Mouse (Mus musculus) neural tube, embryonic 13.5 days (tissue): ENCODE data around the gene Swt1. TPM values are rescaled to one million over a fixed set of nuclear protein-coding genes. Genes with fewer than 3 reads are reported as not detected.

Source experiments
- ATAC-seq: fragments of 200-750 bp; cut with Nextera tagmentation; 2 replicates; pipeline ENCODE4 v1.8.0; 2017; ENCODE audit warnings: low read depth, mild to moderate bottlenecking, moderate TSS enrichment, moderate library complexity
- H3K27ac ChIP-seq: fragments of 300-500 bp; sonication (generic); replicated peaks from 2 replicates; pipeline ENCODE4 v1.5.1; 2015; ENCODE audit warnings: moderate library complexity, mild to moderate bottlenecking, inconsistent platforms
- H3K27me3 ChIP-seq: fragments of 300-500 bp; sonication (generic); 2 replicates; pipeline ENCODE4 v1.6.1; 2015; ENCODE audit warnings: mild to moderate bottlenecking, inconsistent platforms
- H3K36me3 ChIP-seq: fragments of 300-500 bp; sonication (generic); 2 replicates; pipeline ENCODE4 v1.6.1; 2015; ENCODE audit warnings: mild to moderate bottlenecking, inconsistent platforms
- H3K4me1 ChIP-seq: fragments of 300-500 bp; sonication (generic); replicated peaks from 2 replicates; pipeline ENCODE4 v1.6.1; 2015; ENCODE audit warnings: inconsistent platforms
- H3K4me2 ChIP-seq: fragments of 300-500 bp; sonication (generic); 2 replicates; pipeline ENCODE4 v1.6.1; 2015; ENCODE audit warnings: inconsistent platforms, mild to moderate bottlenecking, moderate library complexity
- H3K4me3 ChIP-seq: fragments of 300-500 bp; sonication (generic); 2 replicates; pipeline ENCODE4 v1.5.1; 2015; ENCODE audit warnings: mild to moderate bottlenecking, inconsistent platforms
- H3K9ac ChIP-seq: fragments of 300-500 bp; sonication (generic); 2 replicates; pipeline ENCODE4 v1.6.1; 2015; ENCODE audit warnings: moderate library complexity, mild to moderate bottlenecking, inconsistent platforms
- H3K9me3 ChIP-seq: fragments of 300-500 bp; sonication (generic); 2 replicates; pipeline ENCODE4 v1.6.1; 2016; ENCODE audit warnings: inconsistent platforms
- WGBS: fragments of 180-500 bp; shearing (Covaris S2); methylation state at CpG from one replicate; pipeline ENCODE4 v1.1.7; 2015; 5-methylcytosine and 5-hydroxymethylcytosine counted together
- polyA plus RNA-seq: library from polyadenylated mRNA; unstranded; fragments of >200 nt; fragmentation: Nextera tagmentation; extraction: Ambion mirVana; gene quantifications from 2 replicates; pipeline ENCODE4 v1.2.1, GENCODE M21; 2015

Swt1 gene
- polyA plus RNA-seq, 1 experiment from 2014 or later: 20.2 TPM

- no peaks in the 10 kb centered on the region for H3K9me3 ChIP-seq
- peak; percentile 70 for ATAC-seq
- peak overlapping the region; percentile 94 for H3K4me3 ChIP-seq
Measured at GRCm38 (mm10) chr1:151427888-151428262, 380 bp downstream of the Swt1 start.

GRCm38 (mm10) chr1:151426947-151427600 lies 1.2 kb downstream of the Swt1 start:
- peaks cover 23% of the 10 kb centered on the region for H3K4me1 ChIP-seq
- peaks cover 5% of the 10 kb centered on the region for H3K36me3 ChIP-seq
- peak overlapping the region; percentile 82 for H3K9ac ChIP-seq
- H3K9me3 ChIP-seq: no peaks in the 10 kb centered on the region
- no peaks in the 10 kb centered on the region for H3K27me3 ChIP-seq
- WGBS: 33% methylated on average over 7 of the region's 7 CpGs
- no peak for ATAC-seq
- no peak overlapping the region for H3K27ac ChIP-seq
- H3K4me2 ChIP-seq: peak overlapping the region; percentile 67
- peak overlapping the region; percentile 94 for H3K4me3 ChIP-seq

More at GRCm38 (mm10) chr1:151427888-151428262, 380 bp downstream of the Swt1 start:
- peaks cover 23% of the 10 kb centered on the region for H3K4me1 ChIP-seq
- H3K36me3 ChIP-seq: no peaks in the 10 kb centered on the region
- peak overlapping the region; percentile 79 for H3K27ac ChIP-seq
- WGBS: under 1% methylated on average over 26 of the region's 26 CpGs
- H3K9ac ChIP-seq: peak overlapping the region; percentile 82
- H3K27me3 ChIP-seq: no peaks in the 10 kb centered on the region
- H3K4me2 ChIP-seq: peak overlapping the region; percentile 67

GRCm38 (mm10) chr1:151422178-151422577 lies 6.1 kb downstream of the Swt1 start:
- Histone ChIP-seq H3K27me3 (no peaks in the 10 kb centered on the region), H3K36me3 (peaks cover 29% of the 10 kb centered on the region), H3K9me3 (no peaks in the 10 kb centered on the region), H3K4me3 (no peak overlapping the region), H3K4me2 (no peak overlapping the region), H3K4me1 (peaks cover 4% of the 10 kb centered on the region), H3K27ac (no peak overlapping the region), H3K9ac (no peak overlapping the region)
- 88% methylated on average over 3 of the region's 3 CpGs for WGBS
- ATAC-seq: no peak

- Histone ChIP-seq H3K27ac (no peak overlapping the region), H3K4me2 (no peak overlapping the region), H3K9ac (no peak overlapping the region), H3K36me3 (peaks cover 42% of the 10 kb centered on the region), H3K9me3 (no peaks in the 10 kb centered on the region), H3K4me1 (no peaks in the 10 kb centered on the region), H3K27me3 (no peaks in the 10 kb centered on the region), H3K4me3 (no peak overlapping the region)
- 93% methylated on average over 3 of the region's 3 CpGs for WGBS
- ATAC-seq: no peak
Measured at GRCm38 (mm10) chr1:151409827-151410226, 18.4 kb downstream of the Swt1 start.

- Histone ChIP-seq H3K36me3 (peaks cover 7% of the 10 kb centered on the region; the same call in 1 of the 2 replicates), H3K4me1 (no peaks in the 10 kb centered on the region)
- WGBS: 98% methylated on average over 1 of the region's 1 CpGs
Measured at GRCm38 (mm10) chr1:151390029-151390428, 38.2 kb downstream of the Swt1 start.

GRCm38 (mm10) chr1:151377353-151377752 lies 50.9 kb downstream of the Swt1 start:
- Histone ChIP-seq H3K9ac (no peak overlapping the region), H3K36me3 (peaks cover 17% of the 10 kb centered on the region), H3K4me2 (no peak overlapping the region), H3K4me3 (no peak overlapping the region), H3K27ac (no peak overlapping the region), H3K27me3 (no peaks in the 10 kb centered on the region), H3K9me3 (no peaks in the 10 kb centered on the region), H3K4me1 (no peaks in the 10 kb centered on the region)
- ATAC-seq: no peak
- 86% methylated on average over 3 of the region's 3 CpGs for WGBS

More at GRCm38 (mm10) chr1:151390029-151390428, 38.2 kb downstream of the Swt1 start:
- no peak for ATAC-seq
- no peak overlapping the region for H3K4me3 ChIP-seq
- H3K27me3 ChIP-seq: no peaks in the 10 kb centered on the region
- H3K4me2 ChIP-seq: no peak overlapping the region
- H3K27ac ChIP-seq: no peak overlapping the region
- H3K9me3 ChIP-seq: no peaks in the 10 kb centered on the region
- H3K9ac ChIP-seq: no peak overlapping the region

- H3K27me3 ChIP-seq: no peaks in the 10 kb centered on the region
- no peak overlapping the region for H3K4me2 ChIP-seq
- H3K4me1 ChIP-seq: no peaks in the 10 kb centered on the region
- H3K36me3 ChIP-seq: peaks cover 20% of the 10 kb centered on the region
- ATAC-seq: no peak
- H3K4me3 ChIP-seq: no peak overlapping the region
- WGBS: 93% methylated on average over 1 of the region's 1 CpGs
- no peak overlapping the region for H3K9ac ChIP-seq
- no peaks in the 10 kb centered on the region for H3K9me3 ChIP-seq
- H3K27ac ChIP-seq: no peak overlapping the region
Measured at GRCm38 (mm10) chr1:151372823-151373222, 55.4 kb downstream of the Swt1 start.

GRCm38 (mm10) chr1:151371543-151371942 lies 56.7 kb downstream of the Swt1 start:
- Histone ChIP-seq H3K4me2 (no peak overlapping the region), H3K9ac (no peak overlapping the region), H3K36me3 (peaks cover 27% of the 10 kb centered on the region), H3K9me3 (no peaks in the 10 kb centered on the region), H3K27ac (no peak overlapping the region), H3K4me1 (no peaks in the 10 kb centered on the region), H3K27me3 (no peaks in the 10 kb centered on the region), H3K4me3 (no peak overlapping the region)
- no peak for ATAC-seq
- 84% methylated on average over 5 of the region's 5 CpGs for WGBS

- no peak overlapping the region for H3K4me3 ChIP-seq
- H3K4me2 ChIP-seq: no peak overlapping the region
- 88% methylated on average over 3 of the region's 3 CpGs for WGBS
- no peaks in the 10 kb centered on the region for H3K27me3 ChIP-seq
- no peaks in the 10 kb centered on the region for H3K9me3 ChIP-seq
- no peaks in the 10 kb centered on the region for H3K4me1 ChIP-seq
- H3K9ac ChIP-seq: no peak overlapping the region
- no peak overlapping the region for H3K27ac ChIP-seq
- H3K36me3 ChIP-seq: peaks cover 36% of the 10 kb centered on the region
- ATAC-seq: no peak
Measured at GRCm38 (mm10) chr1:151370573-151370972, 57.7 kb downstream of the Swt1 start.

- no peak for ATAC-seq
- Histone ChIP-seq H3K4me2 (no peak overlapping the region), H3K4me3 (no peak overlapping the region), H3K27ac (no peak overlapping the region), H3K9ac (no peak overlapping the region), H3K27me3 (no peaks in the 10 kb centered on the region), H3K9me3 (no peaks in the 10 kb centered on the region), H3K4me1 (no peaks in the 10 kb centered on the region), H3K36me3 (peaks cover 56% of the 10 kb centered on the region)
- WGBS: 72% methylated on average over 3 of the region's 3 CpGs
Measured at GRCm38 (mm10) chr1:151368444-151368843, 59.8 kb downstream of the Swt1 start.

- Histone ChIP-seq H3K9me3 (no peaks in the 10 kb centered on the region), H3K4me3 (no peak overlapping the region), H3K36me3 (peaks cover 62% of the 10 kb centered on the region)
Measured at GRCm38 (mm10) chr1:151367721-151368324, 60.4 kb downstream of the Swt1 start.

GRCm38 (mm10) chr1:151366944-151367605 lies 61.2 kb downstream of the Swt1 start:
- Histone ChIP-seq H3K9me3 (no peaks in the 10 kb centered on the region), H3K9ac (no peak overlapping the region), H3K4me2 (no peak overlapping the region), H3K27me3 (no peaks in the 10 kb centered on the region), H3K27ac (no peak overlapping the region), H3K36me3 (peaks cover 69% of the 10 kb centered on the region), H3K4me1 (no peaks in the 10 kb centered on the region), H3K4me3 (no peak overlapping the region)
- WGBS: 89% methylated on average over 8 of the region's 8 CpGs
- ATAC-seq: no peak

More at GRCm38 (mm10) chr1:151367721-151368324, 60.4 kb downstream of the Swt1 start:
- WGBS: 95% methylated on average over 5 of the region's 5 CpGs
- no peak for ATAC-seq
- H3K27me3 ChIP-seq: no peaks in the 10 kb centered on the region
- no peak overlapping the region for H3K27ac ChIP-seq
- no peaks in the 10 kb centered on the region for H3K4me1 ChIP-seq
- no peak overlapping the region for H3K9ac ChIP-seq
- H3K4me2 ChIP-seq: no peak overlapping the region
